Mouse (Mus musculus) megakaryocyte, embryonic 14.5 days (primary cell): ENCODE data around the gene Slc17a1.

Experiments used
- FLI1 ChIP-seq: IDR thresholded peaks from 2 replicates; pipeline ENCODE4 v1.6.1; 2012; ENCODE audit warnings: low read length, inconsistent platforms, mixed read lengths
- GATA1 ChIP-seq: IDR thresholded peaks from 3 replicates; pipeline ENCODE4 v1.6.1; 2012; ENCODE audit warnings: mixed read lengths, low read length, inconsistent platforms, borderline replicate concordance

GRCm38 (mm10) chr13:23822213-23822612 lies 45.3 kb upstream of the Slc17a1 start:
- TF ChIP-seq GATA1 (no peak), FLI1 (no peak)
